Mouse (Mus musculus): ENCODE data around the gene Scgb2b26.

The Scgb2b26 gene

GRCm38 (mm10) chr7:33944940-33945339 is at the start of gene Scgb2b26:
TSS of gene Scgb2b26 (minus strand) at chr7:33945040.
- no peak for DNase-seq

- DNase-seq, result peak; percentile 2
Observed at GRCm38 (mm10) chr7:33982281-33982680, 37.4 kb upstream of the Scgb2b26 start.

- DNase-seq, result no peak
Observed at GRCm38 (mm10) chr7:33902982-33903381, 41.9 kb downstream of the Scgb2b26 start.

GRCm38 (mm10) chr7:33900803-33901202 is 44.0 kb downstream of the Scgb2b26 start:
- no peak for DNase-seq

- DNase-seq, result no peak
Observed at GRCm38 (mm10) chr7:33900007-33900406, 44.8 kb downstream of the Scgb2b26 start.
